Mouse (Mus musculus) embryonic facial prominence, embryonic 13.5 days (tissue): ENCODE measurements around the gene Bloc1s2. TPM values are rescaled to one million over a fixed set of nuclear protein-coding genes. Genes with fewer than 3 reads are reported as not detected.

Experiments
- polyA plus RNA-seq: library from polyadenylated mRNA; unstranded; fragments of >200 nt; fragmentation: Nextera tagmentation; extraction: Ambion mirVana; gene quantifications from 2 replicates; pipeline ENCODE4 v1.2.1, GENCODE M21; 2015

Gene Bloc1s2
- polyA plus RNA-seq, 1 experiment from 2014 or later: 93.7 TPM

Other genes with a start within 250 kb of the Bloc1s2 start
- gene Dnmbp, start 206.3 kb downstream of the Bloc1s2 start, polyA plus RNA-seq: 19.9 and 20.5 TPM in 2 replicates
- gene Cpn1, start 159.9 kb downstream of the Bloc1s2 start, polyA plus RNA-seq: 1.6 TPM in 1 of 2 replicates, not detected in the other
- gene Cyp2c23, start 117.2 kb downstream of the Bloc1s2 start, polyA plus RNA-seq: 0.40 TPM in 1 of 2 replicates, not detected in the other
- 31.3 and 31.4 TPM in 2 replicates for gene Erlin1, start 76.7 kb downstream of the Bloc1s2 start, polyA plus RNA-seq
- gene Chuk, start 39.0 kb downstream of the Bloc1s2 start, polyA plus RNA-seq: 49.9 and 54.3 TPM in 2 replicates
- 34.1 and 43.6 TPM in 2 replicates for gene Cwf19l1, start 10.6 kb downstream of the Bloc1s2 start, polyA plus RNA-seq
- not detected in 2 replicates for gene Pkd2l1, start 46.0 kb upstream of the Bloc1s2 start, polyA plus RNA-seq
- 0.22 TPM in 1 of 2 replicates, not detected in the other for gene Scd3, start 56.8 kb upstream of the Bloc1s2 start, polyA plus RNA-seq
- 211 and 213 TPM in 2 replicates for gene Scd2, start 147.2 kb upstream of the Bloc1s2 start, polyA plus RNA-seq
- gene Scd4, start 186.6 kb upstream of the Bloc1s2 start, polyA plus RNA-seq: 0.15 and 0.25 TPM in 2 replicates